Mouse (Mus musculus) kidney, adult 2 months (tissue): ENCODE results near the gene Parp16. TPM values are rescaled to one million over a fixed set of nuclear protein-coding genes. Genes with fewer than 3 reads are reported as not detected.

Experiments used
- DNase-seq: peaks from one replicate; pipeline ENCODE4 v3.0.0; 2021
- H3K27ac ChIP-seq: fragments of 200-500 bp; 2 replicates; pipeline ENCODE4 v1.5.1; 2012; ENCODE audit warnings: low read depth, low read length, control low read depth, inconsistent platforms; ENCODE audit not compliant: insufficient read depth
- H3K27me3 ChIP-seq: fragments of 200-500 bp; replicated peaks from 2 replicates; pipeline ENCODE4 v1.6.1; 2012; ENCODE audit warnings: mild to moderate bottlenecking, moderate library complexity, low read length, inconsistent platforms; ENCODE audit not compliant: control insufficient read depth, insufficient read depth
- H3K36me3 ChIP-seq: fragments of 200-500 bp; 2 replicates; pipeline ENCODE4 v1.6.1; 2012; ENCODE audit warnings: mild to moderate bottlenecking, moderate library complexity, low read length, inconsistent platforms; ENCODE audit not compliant: control insufficient read depth, insufficient read depth
- H3K4me1 ChIP-seq: fragments of 200-500 bp; 2 replicates; pipeline ENCODE4 v1.6.1; 2011; ENCODE audit warnings: low read length; ENCODE audit not compliant: control insufficient read depth, insufficient read depth
- H3K4me3 ChIP-seq: fragments of 200-500 bp; 2 replicates; pipeline ENCODE4 v1.5.1; 2011; ENCODE audit warnings: mild to moderate bottlenecking, low read depth, low read length, control low read depth; ENCODE audit not compliant: insufficient read depth
- CTCF ChIP-seq: fragments of 200-500 bp; conservative IDR thresholded peaks from 2 replicates; pipeline ENCODE4 v1.5.1; 2011; ENCODE audit warnings: low read depth, mild to moderate bottlenecking, control low read depth, low read length, moderate library complexity, mixed read lengths; ENCODE audit not compliant: insufficient read depth, insufficient read length
- POLR2A ChIP-seq: fragments of 200-500 bp; IDR thresholded peaks from one replicate; pipeline ENCODE4 v1.6.1; 2011; ENCODE audit warnings: low read depth, low read length, control low read depth
- WGBS: fragments of 180-500 bp; shearing (Covaris S2); methylation state at CpG from one replicate; pipeline ENCODE4 v1.1.7; 2018; 5-methylcytosine and 5-hydroxymethylcytosine counted together
- polyA plus RNA-seq: library from polyadenylated mRNA; depleted of rRNA; stranded (reverse); fragments of >200 nt; gene quantifications from 2 replicates; pipeline ENCODE4 v1.2.3, GENCODE M21; 2012

Parp16 gene
- polyA plus RNA-seq, 1 experiment = 11.0 TPM

GRCm38 (mm10) chr9:65179817-65180624, 15.1 kb upstream of the Parp16 start:
- TF ChIP-seq CTCF (no peak), POLR2A (no peak)
- DNase-seq = no peak
- H3K27me3 ChIP-seq = no peaks in the 10 kb centered on the region
- H3K4me1 ChIP-seq = no peaks in the 10 kb centered on the region
- 46% methylated on average over 17 of the region's 17 CpGs for WGBS
- no peak overlapping the region for H3K27ac ChIP-seq
- no peak overlapping the region for H3K4me3 ChIP-seq
- no peaks in the 10 kb centered on the region for H3K36me3 ChIP-seq

DNA sequence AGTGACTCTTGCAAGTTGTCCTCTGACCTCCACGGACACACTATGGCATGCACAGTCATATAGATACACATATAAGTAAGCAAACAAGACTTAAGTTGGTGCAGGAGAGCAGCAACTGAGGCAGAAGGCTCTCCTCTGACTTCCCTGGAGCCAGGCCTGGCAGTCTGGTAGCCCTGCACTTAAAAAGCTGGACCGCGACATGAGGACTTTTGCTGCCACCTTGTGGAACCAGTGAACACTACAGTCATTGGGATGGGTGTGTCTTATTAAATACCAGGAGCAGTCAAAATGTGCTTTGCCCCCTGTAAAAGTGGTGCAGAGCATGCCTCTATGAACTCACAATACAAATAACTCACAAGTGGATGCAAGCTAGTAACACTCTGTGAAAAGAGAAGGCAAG, 6.6 kb upstream of the Parp16 start:
- DNase-seq = peak; percentile 90
- no peak overlapping the region for H3K27ac ChIP-seq
- no peaks in the 10 kb centered on the region for H3K36me3 ChIP-seq
- H3K4me1 ChIP-seq = peaks cover 8% of the 10 kb centered on the region
- H3K27me3 ChIP-seq = no peaks in the 10 kb centered on the region
- 11% methylated on average over 3 of the region's 3 CpGs for WGBS
- TF ChIP-seq POLR2A (no peak), CTCF (peak; percentile 94)
- no peak overlapping the region for H3K4me3 ChIP-seq

- H3K4me1 ChIP-seq = peaks cover 13% of the 10 kb centered on the region
- no peaks in the 10 kb centered on the region for H3K36me3 ChIP-seq
- no peak overlapping the region for H3K27ac ChIP-seq
- no peak for TF ChIP-seq POLR2A
- TF ChIP-seq CTCF = no peak
- no peak overlapping the region for H3K4me3 ChIP-seq
- no peak for DNase-seq
- H3K27me3 ChIP-seq = no peaks in the 10 kb centered on the region
- WGBS = 77% methylated on average over 7 of the region's 7 CpGs
Observed at GRCm38 (mm10) chr9:65190306-65190705, 4.8 kb upstream of the Parp16 start.

DNA sequence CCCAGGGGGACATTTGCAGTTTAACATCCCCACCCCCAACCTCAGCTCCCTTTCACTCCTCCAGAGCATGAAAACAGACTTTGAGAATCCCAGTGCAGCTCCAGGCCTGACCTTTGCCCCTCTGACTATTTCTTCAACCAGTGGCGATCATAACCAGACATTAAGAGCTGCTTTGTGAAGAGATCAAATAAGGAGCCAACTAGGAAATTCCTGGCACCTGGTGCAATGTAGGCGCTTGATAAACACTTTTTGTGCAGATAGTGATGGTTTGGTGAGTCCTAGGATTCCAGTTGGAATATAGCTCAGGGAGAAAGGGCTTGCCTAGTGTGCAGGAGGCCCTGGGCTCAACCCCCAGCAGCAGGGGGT, 3.8 kb upstream of the Parp16 start:
- DNase-seq = peak; percentile 64
- peak overlapping the region; percentile 48; the same call in 1 of the 2 replicates for H3K27ac ChIP-seq
- H3K4me3 ChIP-seq = no peak overlapping the region
- TF ChIP-seq CTCF (no peak), POLR2A (no peak)
- H3K27me3 ChIP-seq = no peaks in the 10 kb centered on the region
- 40% methylated on average over 2 of the region's 2 CpGs for WGBS
- H3K4me1 ChIP-seq = peaks cover 23% of the 10 kb centered on the region
- no peaks in the 10 kb centered on the region for H3K36me3 ChIP-seq

GRCm38 (mm10) chr9:65191755-65192469, 3.2 kb upstream of the Parp16 start:
- Histone ChIP-seq H3K27me3 (no peaks in the 10 kb centered on the region), H3K4me3 (no peak overlapping the region), H3K4me1 (peaks cover 23% of the 10 kb centered on the region), H3K27ac (peak overlapping the region; percentile 48; the same call in 1 of the 2 replicates), H3K36me3 (no peaks in the 10 kb centered on the region)
- TF ChIP-seq POLR2A (no peak), CTCF (no peak)
- DNase-seq = peak; percentile 46
- 35% methylated on average over 8 of the region's 8 CpGs for WGBS

DNA sequence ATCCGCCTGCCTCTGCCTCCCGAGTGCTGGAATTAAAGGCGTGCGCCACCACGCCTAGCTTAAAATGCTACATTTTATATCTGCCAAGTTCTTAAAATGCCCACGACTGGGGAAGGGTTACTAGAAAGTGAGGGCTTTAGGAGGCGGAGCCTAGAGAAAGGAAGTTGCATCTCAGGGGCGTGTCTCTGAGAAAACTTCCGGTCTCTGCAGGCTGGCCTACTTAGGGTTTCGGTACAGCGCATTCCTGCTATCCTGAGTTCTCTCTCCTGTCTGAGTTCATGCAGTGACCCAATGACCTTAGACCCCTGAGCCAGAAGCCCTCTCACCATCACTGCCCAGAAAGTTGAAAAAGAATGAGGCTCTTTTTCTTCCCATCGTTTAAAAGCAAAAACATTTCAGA, 1.9 kb upstream of the Parp16 start:
- Histone ChIP-seq H3K27ac (no peak overlapping the region), H3K4me3 (no peak overlapping the region), H3K27me3 (no peaks in the 10 kb centered on the region), H3K36me3 (no peaks in the 10 kb centered on the region), H3K4me1 (peaks cover 26% of the 10 kb centered on the region)
- no peak for DNase-seq
- no peak for TF ChIP-seq CTCF
- TF ChIP-seq POLR2A = no peak
- 71% methylated on average over 12 of the region's 12 CpGs for WGBS

DNA sequence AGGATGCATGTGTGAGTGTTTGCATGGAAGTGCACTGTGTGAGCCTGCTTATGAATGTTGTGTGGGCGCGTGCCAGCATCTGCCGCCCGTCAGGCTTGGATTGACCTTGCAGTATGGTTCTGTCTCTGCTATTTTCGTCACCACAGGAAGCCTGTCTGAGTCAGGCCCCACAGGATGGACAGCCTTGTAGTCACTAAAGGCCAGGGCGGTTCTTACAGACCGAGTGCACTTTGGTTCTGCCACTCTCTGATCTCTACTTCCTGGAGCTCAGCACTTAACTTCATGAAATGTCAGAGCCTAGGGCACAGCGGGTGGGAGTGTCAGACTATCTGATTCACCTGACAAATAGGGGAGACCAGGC, 448 bp downstream of the Parp16 start:
- H3K4me3 ChIP-seq = no peak overlapping the region
- no peaks in the 10 kb centered on the region for H3K36me3 ChIP-seq
- DNase-seq = peak; percentile 74
- TF ChIP-seq CTCF (no peak), POLR2A (no peak)
- 16% methylated on average over 8 of the region's 8 CpGs for WGBS
- H3K27me3 ChIP-seq = no peaks in the 10 kb centered on the region
- peak overlapping the region; percentile 94 for H3K27ac ChIP-seq
- peaks cover 26% of the 10 kb centered on the region for H3K4me1 ChIP-seq
